Mouse (Mus musculus) ovary, postnatal 36 days (tissue): ENCODE results near the gene Ror2.

Experiments
- DNase-seq: peaks from one replicate; pipeline ENCODE4 v3.0.0; 2022; ENCODE audit warnings: low spot score, mixed read lengths

The Ror2 gene

GRCm38 (mm10) chr13:53125627-53126026 is 160.3 kb downstream of the Ror2 start:
- no peak for DNase-seq

GRCm38 (mm10) chr13:53122085-53122484 is 163.8 kb downstream of the Ror2 start:
- DNase-seq = no peak

- DNase-seq = no peak
Observed at GRCm38 (mm10) chr13:53120906-53121305, 165.0 kb downstream of the Ror2 start.

GRCm38 (mm10) chr13:53119586-53120426 is 166.1 kb downstream of the Ror2 start:
- DNase-seq = peak; percentile 72

- no peak for DNase-seq
Observed at GRCm38 (mm10) chr13:53118398-53118797, 167.5 kb downstream of the Ror2 start.

GRCm38 (mm10) chr13:53117921-53118320 is 168.0 kb downstream of the Ror2 start:
- no peak for DNase-seq

GRCm38 (mm10) chr13:53110249-53110578 is 175.7 kb downstream of the Ror2 start:
- DNase-seq = no peak

- DNase-seq = peak; percentile 90
Observed at GRCm38 (mm10) chr13:53109560-53110248, 176.2 kb downstream of the Ror2 start.

- no peak for DNase-seq
Observed at GRCm38 (mm10) chr13:53106676-53107075, 179.2 kb downstream of the Ror2 start.

GRCm38 (mm10) chr13:53099771-53100682 is 185.9 kb downstream of the Ror2 start:
- DNase-seq = no peak

GRCm38 (mm10) chr13:53096615-53097014 is 189.3 kb downstream of the Ror2 start:
- DNase-seq = peak; percentile 64

- DNase-seq = no peak
Observed at GRCm38 (mm10) chr13:53095222-53095621, 190.7 kb downstream of the Ror2 start.

GRCm38 (mm10) chr13:53094658-53095057 is 191.3 kb downstream of the Ror2 start:
- no peak for DNase-seq

GRCm38 (mm10) chr13:53093407-53093806 is 192.5 kb downstream of the Ror2 start:
- no peak for DNase-seq

GRCm38 (mm10) chr13:53086552-53087282 is 199.2 kb downstream of the Ror2 start:
- DNase-seq = no peak

GRCm38 (mm10) chr13:53081846-53082245 is 204.1 kb downstream of the Ror2 start:
- no peak for DNase-seq

GRCm38 (mm10) chr13:53077732-53078345 is 208.1 kb downstream of the Ror2 start:
- no peak for DNase-seq

GRCm38 (mm10) chr13:53075006-53075405 is 210.9 kb downstream of the Ror2 start:
- DNase-seq = no peak

- peak; percentile 18 for DNase-seq
Observed at GRCm38 (mm10) chr13:53069076-53069690, 216.7 kb downstream of the Ror2 start.

GRCm38 (mm10) chr13:53068461-53068860 is 217.5 kb downstream of the Ror2 start:
- no peak for DNase-seq

GRCm38 (mm10) chr13:53067949-53068348 is 218.0 kb downstream of the Ror2 start:
- peak; percentile 73 for DNase-seq
